Comparison of ENCODE assay signal across 13 mouse cellular contexts in the genomic region with DNA sequence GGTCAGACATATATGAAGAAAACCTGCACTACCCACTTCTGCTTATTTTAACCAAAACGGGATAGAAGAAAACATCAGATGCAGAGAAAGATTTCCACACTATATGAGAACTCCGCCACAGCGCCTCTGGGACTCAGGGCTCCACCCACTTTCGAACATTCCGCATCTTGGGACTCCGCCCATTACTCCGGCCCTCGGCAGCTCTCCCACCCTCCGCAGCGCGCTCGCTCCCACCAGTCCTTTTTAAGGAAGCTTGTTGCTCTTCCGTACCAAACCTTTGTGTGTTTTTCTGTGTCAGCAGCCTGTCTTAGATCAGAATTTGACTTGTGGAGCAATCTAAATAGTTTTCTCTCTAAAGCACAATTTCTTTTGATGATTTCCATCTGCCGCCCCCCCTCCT.
DNase-seq lines count a peak whose midpoint lies in the region; ATAC-seq and TF ChIP-seq lines count a peak whose summit lies in the region.
"Had no signal": no experiment of that assay in that cellular context is flagged by ENCODE, and none has a peak within 500 bp of the region (broad histone marks: within the 10 kb centered on the region; RNA-seq: fewer than 3 reads in every experiment).

No protein-coding gene starts in this region.

- peak; percentile 59; the same call in 1 of the 2 replicates for ATAC-seq in lung, postnatal 0 days
- ATAC-seq in granulocyte monocyte progenitor cell, adult 5-6 weeks (replicated peaks; ENCODE audit: poor library complexity, severe bottlenecking) = peak; percentile 93
- no peak for ATAC-seq in stomach, embryonic 15.5 days (ENCODE audit: insufficient read depth, low FRiP score, low read depth)

- DNase-seq in heart, embryonic 10.5 days (ENCODE audit: low spot score) = no peak
- DNase-seq in heart, postnatal 36 days = no peak
- peak; percentile 47 for DNase-seq in lung, postnatal 0 days (ENCODE audit: low spot score)
- DNase-seq in lung, adult 2 months = no peak
- DNase-seq in MN1 (ENCODE audit: low spot score) = no peak
- DNase-seq in thymus, postnatal 4 days = no peak
- DNase-seq: adrenal gland, postnatal 25 days; gastrocnemius, adult 2 months; layer of hippocampus, adult 9-11 months; thymus, postnatal 36 days had no signal

- H3K4me3 ChIP-seq in heart, embryonic 10.5 days = peak overlapping the region; percentile 42
- H3K4me3 ChIP-seq in lung, postnatal 0 days (ENCODE audit: low read depth, low read length) = no peak overlapping the region
- no peak overlapping the region for H3K4me3 ChIP-seq in lung, adult 2 months (replicated peaks; ENCODE audit: extremely low read depth, low read depth, low read length)
- no peak overlapping the region for H3K4me3 ChIP-seq in stomach, embryonic 15.5 days (replicated peaks)
- H3K4me3 ChIP-seq: gastrocnemius, adult 2 months; neural tube, embryonic 12.5 days had no signal

- H3K27ac ChIP-seq in heart, embryonic 10.5 days = no peak overlapping the region
- no peak overlapping the region for H3K27ac ChIP-seq in lung, postnatal 0 days (ENCODE audit: low read length)
- H3K27ac ChIP-seq in stomach, embryonic 15.5 days = no peak overlapping the region
- H3K27ac ChIP-seq: gastrocnemius, adult 2 months; neural tube, embryonic 12.5 days had no signal

- intact Hi-C loops in heart, postnatal 36 days (cut with DNase I) = no loop called here

- no peak overlapping the region for H3K4me2 ChIP-seq in lung, postnatal 0 days (replicated peaks; ENCODE audit: low read depth, low read length)
- 0 out of 2 replicates have a peak overlapping the region, but pooled peaks have one; percentile 23 for H3K4me2 ChIP-seq in stomach, embryonic 15.5 days
- H3K4me2 ChIP-seq: neural tube, embryonic 12.5 days had no signal

- no peak for TF ChIP-seq CTCF in lung, postnatal 0 days (IDR thresholded peaks at IDR 0.05)
- TF ChIP-seq CTCF in lung, adult 2 months (IDR thresholded peaks at IDR 0.05; ENCODE audit: insufficient read depth, low read length) = no peak

- H3K9me3 ChIP-seq in heart, embryonic 10.5 days = no peaks in the 10 kb centered on the region
- no peaks in the 10 kb centered on the region for H3K9me3 ChIP-seq in lung, postnatal 0 days (ENCODE audit: low read length)
- H3K9me3 ChIP-seq in stomach, embryonic 15.5 days = no peaks in the 10 kb centered on the region
- H3K9me3 ChIP-seq: neural tube, embryonic 12.5 days had no signal

- no peak overlapping the region for H3K9ac ChIP-seq in lung, postnatal 0 days (replicated peaks; ENCODE audit: low read depth)
- no peak overlapping the region for H3K9ac ChIP-seq in stomach, embryonic 15.5 days
- H3K9ac ChIP-seq: neural tube, embryonic 12.5 days had no signal

- no peak for TF ChIP-seq POLR2A in lung, adult 2 months (IDR thresholded peaks at IDR 0.05; ENCODE audit: borderline replicate concordance, extremely low read depth, low read depth, low read length)

- no peaks in the 10 kb centered on the region for H3K36me3 ChIP-seq in heart, embryonic 10.5 days
- no peaks in the 10 kb centered on the region for H3K36me3 ChIP-seq in lung, postnatal 0 days (ENCODE audit: insufficient read depth, low read length)
- H3K36me3 ChIP-seq in stomach, embryonic 15.5 days = no peaks in the 10 kb centered on the region
- H3K36me3 ChIP-seq: neural tube, embryonic 12.5 days had no signal

- peaks cover 95% of the 10 kb centered on the region for H3K27me3 ChIP-seq in heart, embryonic 10.5 days (ENCODE audit: insufficient read depth, poor library complexity, severe bottlenecking)
- peaks cover 45% of the 10 kb centered on the region for H3K27me3 ChIP-seq in lung, postnatal 0 days (replicated peaks; ENCODE audit: insufficient read depth, low read length)
- H3K27me3 ChIP-seq in stomach, embryonic 15.5 days (replicated peaks) = peaks cover 84% of the 10 kb centered on the region

- TF ChIP-seq EP300 in lung, postnatal 0 days (IDR thresholded peaks at IDR 0.05) = no peak

- 2% methylated on average over 14 of the region's 14 CpGs for WGBS in heart, embryonic 10.5 days
- WGBS in lung, postnatal 0 days = 4% methylated on average over 14 of the region's 14 CpGs
- 7% methylated on average over 14 of the region's 14 CpGs for WGBS in lung, adult 2 months
- WGBS in stomach, embryonic 15.5 days = 5% methylated on average over 14 of the region's 14 CpGs

- peaks cover 3% of the 10 kb centered on the region; the same call in 1 of the 2 replicates for H3K4me1 ChIP-seq in heart, embryonic 10.5 days
- no peaks in the 10 kb centered on the region for H3K4me1 ChIP-seq in lung, postnatal 0 days (ENCODE audit: insufficient read depth, low read depth, low read length)
- 0 out of 2 replicates have a peak, but pooled peaks cover 2% of the 10 kb centered on the region for H3K4me1 ChIP-seq in lung, adult 2 months (ENCODE audit: control insufficient read depth, insufficient read depth, low read length)
- peaks cover 4% of the 10 kb centered on the region; the same call in 1 of the 2 replicates for H3K4me1 ChIP-seq in stomach, embryonic 15.5 days
